Mouse (Mus musculus): ENCODE data around the gene Abcc4.

- TF ChIP-seq GATA1 (IDR thresholded peaks at IDR 0.05; ENCODE audit: low read length): no peak
- TF ChIP-seq TAL1 (IDR thresholded peaks at IDR 0.05; ENCODE audit: low read length): no peak
These were observed 19.4 kb upstream of the Abcc4 start for GRCm38 (mm10) chr14:118725467-118725866.

Measured in erythroblast, embryonic 14.5 days (primary cell).